Mouse (Mus musculus): ENCODE results near the gene Szt2.

The Szt2 gene

DNA sequence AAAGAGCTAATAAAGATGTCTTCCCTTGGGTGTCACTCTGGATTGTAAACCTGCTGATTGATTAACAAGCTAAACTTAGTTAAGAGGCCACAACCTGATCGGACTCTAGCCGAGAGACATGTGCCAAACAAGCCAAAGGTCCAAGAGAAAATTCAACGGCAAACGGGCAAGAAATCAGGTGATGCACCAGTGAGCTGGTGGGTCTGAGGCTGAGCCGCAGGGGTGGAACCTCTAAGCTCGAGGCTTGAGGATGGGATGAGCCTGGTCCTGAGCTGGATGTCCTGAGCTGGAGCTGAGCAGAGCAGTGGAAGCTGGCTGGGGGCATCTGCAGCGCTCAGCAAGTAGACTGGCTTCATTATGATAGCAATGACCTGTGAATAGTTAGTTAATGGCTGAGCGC is 51.6 kb downstream of the Szt2 start:
- no peak for DNase-seq (ENCODE audit: low spot score)

DNA sequence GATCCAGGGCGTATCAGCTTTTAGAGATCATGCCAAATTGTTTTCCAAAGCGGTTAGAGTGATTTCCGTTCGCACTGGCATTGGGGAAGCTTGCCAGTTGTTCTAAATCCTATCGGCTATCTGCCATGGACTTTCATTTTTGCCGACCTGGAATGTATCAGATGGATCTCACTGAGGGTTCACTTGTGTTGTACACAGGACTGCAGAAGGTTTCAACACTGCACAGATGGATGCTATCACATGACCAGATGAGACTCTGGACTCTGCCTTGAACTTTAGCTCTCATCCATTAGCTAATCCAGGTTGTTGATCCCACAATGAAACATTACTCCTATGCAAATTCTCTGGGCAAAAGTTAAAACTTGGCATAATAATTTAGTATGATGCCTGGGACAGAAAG is 52.3 kb downstream of the Szt2 start:
- no peak for DNase-seq (ENCODE audit: low spot score)

DNA sequence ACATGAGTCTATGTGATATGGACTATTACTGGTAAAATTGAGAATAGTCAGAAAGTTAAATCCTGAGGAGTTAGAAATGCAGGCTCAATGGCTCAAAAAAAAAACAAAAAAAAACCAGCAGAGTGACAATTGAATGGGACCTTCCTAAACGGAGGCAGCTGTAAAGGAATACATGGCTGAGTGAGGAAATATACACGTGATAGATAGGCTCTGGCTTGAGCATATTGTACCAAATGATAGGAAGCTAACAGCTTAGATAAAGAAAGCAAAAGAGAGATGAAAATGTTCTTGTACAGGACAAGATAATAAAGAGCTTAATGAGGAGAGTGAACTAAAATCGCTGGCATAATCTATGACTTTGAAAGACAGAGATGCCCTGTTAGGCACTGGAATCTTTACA is 54.8 kb downstream of the Szt2 start:
- DNase-seq (ENCODE audit: low spot score): no peak

- no peak for DNase-seq (ENCODE audit: low spot score)
These were observed 55.4 kb downstream of the Szt2 start for GRCm38 (mm10) chr4:118353689-118354088.

- DNase-seq (ENCODE audit: low spot score): no peak
These were observed 57.2 kb downstream of the Szt2 start for GRCm38 (mm10) chr4:118351828-118352227.

DNA sequence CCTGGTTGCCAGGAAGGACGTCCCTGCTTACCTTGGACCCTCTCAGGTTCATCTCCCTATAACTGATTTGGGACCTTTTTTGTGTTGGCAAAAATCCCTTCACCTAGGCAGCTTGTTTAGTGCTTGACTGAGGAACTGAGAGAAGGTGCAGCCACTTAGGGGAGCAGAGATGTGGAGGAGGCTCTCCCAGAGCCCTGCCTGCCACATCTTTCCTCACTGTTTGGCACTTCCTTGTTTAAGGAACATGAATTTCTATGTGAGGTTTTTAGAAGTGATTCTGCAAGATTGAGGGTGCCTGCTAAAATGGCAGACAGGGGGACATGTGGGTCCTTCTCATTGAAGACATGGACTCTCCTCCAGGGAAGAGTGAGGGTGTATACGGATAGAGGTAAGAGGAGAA is 58.2 kb downstream of the Szt2 start:
- DNase-seq (ENCODE audit: low spot score): no peak

DNA sequence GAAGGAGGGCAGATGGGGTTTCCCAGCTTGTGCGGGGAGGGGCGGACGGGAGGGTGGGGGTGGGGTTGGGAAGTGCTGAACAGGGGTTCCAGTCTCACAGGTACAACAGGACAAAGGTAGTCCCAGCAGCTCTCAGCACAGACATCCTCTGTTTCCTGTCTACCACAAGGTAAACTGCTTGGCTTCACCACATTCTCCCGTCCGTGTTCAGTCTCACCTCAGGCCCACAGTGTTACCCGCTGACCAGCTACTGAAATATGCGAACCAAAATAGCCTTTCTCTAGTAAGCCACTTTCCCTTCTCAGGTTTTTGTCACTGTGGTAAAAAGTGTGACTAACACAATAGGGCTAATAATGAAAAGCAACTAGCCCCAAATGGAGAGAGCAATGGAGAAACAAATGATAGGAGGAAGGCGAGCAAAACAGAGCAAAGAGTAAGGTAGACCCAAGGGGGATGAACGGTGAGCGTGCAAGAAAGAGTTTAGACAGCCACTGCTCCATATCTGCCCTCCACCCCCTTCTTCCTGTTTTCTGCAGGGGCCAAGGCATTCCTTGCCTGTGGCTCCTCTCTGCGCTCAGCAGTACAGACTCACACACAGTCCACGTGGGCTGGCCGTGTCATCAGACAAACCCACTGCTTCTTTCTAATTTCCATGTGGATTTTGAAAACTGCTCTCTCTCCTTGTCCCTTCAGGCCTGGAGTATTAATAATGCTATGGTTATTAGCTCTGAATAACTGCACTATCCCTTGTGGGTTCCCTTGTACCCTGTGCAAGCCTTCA is 61.4 kb downstream of the Szt2 start:
- DNase-seq (ENCODE audit: low spot score): no peak

DNA sequence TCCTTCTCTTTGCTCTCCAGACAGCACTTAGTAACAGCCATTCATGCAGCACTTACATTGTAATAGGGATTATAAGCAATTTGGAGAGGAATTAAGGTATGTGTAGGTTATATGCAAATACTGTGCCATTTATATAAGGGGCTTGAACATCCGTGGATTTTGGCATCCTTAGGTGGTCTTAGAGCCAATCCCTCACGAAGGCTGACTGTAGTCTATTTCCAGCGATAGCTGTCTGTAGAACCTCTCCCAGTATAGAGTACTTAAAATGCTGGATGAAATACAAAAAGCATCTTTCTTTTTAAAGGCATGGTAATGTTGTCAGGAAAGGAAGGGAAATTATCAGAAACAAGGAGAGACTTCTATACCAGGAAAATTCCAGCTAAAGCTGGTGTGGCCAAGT is 67.6 kb downstream of the Szt2 start:
- no peak for DNase-seq (ENCODE audit: low spot score)

DNA sequence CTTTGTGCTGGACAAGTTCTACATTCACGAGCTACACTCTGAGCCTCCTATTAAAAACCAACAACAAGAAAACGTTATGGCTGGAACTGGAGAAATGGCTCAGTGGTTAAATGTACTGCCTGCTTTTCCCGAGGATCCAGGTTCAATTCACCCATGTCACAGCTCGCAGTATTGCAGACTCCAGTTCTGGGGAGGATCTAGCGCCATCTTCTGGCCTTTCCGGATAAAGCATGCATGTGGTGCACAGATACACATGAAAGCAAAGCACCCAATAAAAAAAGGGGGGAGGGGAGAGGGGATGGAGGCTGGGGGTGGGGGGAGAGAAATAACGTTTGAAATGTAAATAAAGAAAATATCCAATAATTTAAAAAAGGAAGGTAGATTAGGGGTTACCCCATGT is 72.4 kb downstream of the Szt2 start:
- DNase-seq (ENCODE audit: low spot score): peak; percentile 40

- no peak for DNase-seq (ENCODE audit: low spot score)
These were observed 73.1 kb downstream of the Szt2 start for GRCm38 (mm10) chr4:118335991-118336390.

GRCm38 (mm10) chr4:118331777-118332176 is 77.3 kb downstream of the Szt2 start:
- no peak for DNase-seq (ENCODE audit: low spot score)

DNA sequence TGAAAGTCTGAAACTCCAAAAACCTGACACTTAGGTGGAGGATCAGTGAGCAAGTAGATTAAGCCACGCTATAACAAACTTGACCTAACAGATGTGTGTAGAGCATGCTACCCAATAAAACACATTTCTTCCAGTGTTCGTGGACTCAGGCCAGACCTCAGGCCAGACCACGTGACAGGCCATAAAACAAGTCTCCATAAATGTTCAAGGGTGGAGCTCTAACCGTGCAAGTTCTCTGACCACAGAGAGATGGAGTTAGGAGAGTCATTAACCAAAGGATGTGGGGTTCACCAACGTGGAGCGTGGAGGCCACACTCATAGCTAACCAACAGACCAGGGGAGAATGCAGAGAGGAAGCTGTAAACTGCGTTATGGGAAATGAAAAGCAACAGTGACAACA is 82.6 kb downstream of the Szt2 start:
- DNase-seq (ENCODE audit: low spot score): no peak

GRCm38 (mm10) chr4:118320636-118321035 is 88.4 kb downstream of the Szt2 start:
- no peak for DNase-seq (ENCODE audit: low spot score)

- no peak for DNase-seq (ENCODE audit: low spot score)
These were observed 89.2 kb downstream of the Szt2 start for GRCm38 (mm10) chr4:118319706-118320344.

GRCm38 (mm10) chr4:118316662-118317061 is 92.4 kb downstream of the Szt2 start:
- DNase-seq (ENCODE audit: low spot score): no peak

DNA sequence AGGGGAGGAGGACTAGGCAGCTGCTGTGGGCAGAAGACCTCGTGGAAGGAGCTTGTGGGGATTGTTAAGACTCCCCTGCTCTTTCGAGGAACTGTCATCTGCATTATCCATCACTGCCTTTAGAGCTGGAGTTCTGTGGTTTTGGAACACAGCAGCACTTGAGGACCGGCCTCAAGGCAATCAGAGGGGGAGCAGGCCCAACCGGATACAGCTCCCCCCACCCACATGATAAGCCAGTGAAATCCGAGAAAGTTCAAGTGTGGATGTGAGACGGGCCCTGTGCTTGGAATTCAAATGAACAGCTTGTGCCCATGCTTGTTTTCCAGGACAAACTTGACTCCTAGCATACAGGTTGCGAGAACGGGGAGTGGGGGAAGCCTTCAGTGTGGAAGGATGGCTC is 93.8 kb downstream of the Szt2 start:
- no peak for DNase-seq (ENCODE audit: low spot score)
